Mouse (Mus musculus) gastrocnemius, adult 8-10 months (tissue): Measurements from ENCODE around the gene Ccdc85b. TPM values are rescaled to one million over a fixed set of nuclear protein-coding genes. Genes with fewer than 3 reads are reported as not detected.

Source experiments
- DNase-seq, 2 experiments: peaks; one replicate each; pipeline ENCODE4 v3.0.0; 2022; ENCODE audit warnings: low spot score in 2 of 2
- total RNA-seq, 4 experiments: library from RNA; stranded (reverse); gene quantifications; 2 replicates each; pipeline ENCODE4 v1.2.4; 2022

The Ccdc85b gene
- total RNA-seq, 4 experiments from 2014 or later = 5.5 to 8.1 (median 6.3) TPM

- DNase-seq = peak; percentile 95 to 96
These were observed 560 bp downstream of the Ccdc85b start for GRCm38 (mm10) chr19:5456922-5457745.

DNA sequence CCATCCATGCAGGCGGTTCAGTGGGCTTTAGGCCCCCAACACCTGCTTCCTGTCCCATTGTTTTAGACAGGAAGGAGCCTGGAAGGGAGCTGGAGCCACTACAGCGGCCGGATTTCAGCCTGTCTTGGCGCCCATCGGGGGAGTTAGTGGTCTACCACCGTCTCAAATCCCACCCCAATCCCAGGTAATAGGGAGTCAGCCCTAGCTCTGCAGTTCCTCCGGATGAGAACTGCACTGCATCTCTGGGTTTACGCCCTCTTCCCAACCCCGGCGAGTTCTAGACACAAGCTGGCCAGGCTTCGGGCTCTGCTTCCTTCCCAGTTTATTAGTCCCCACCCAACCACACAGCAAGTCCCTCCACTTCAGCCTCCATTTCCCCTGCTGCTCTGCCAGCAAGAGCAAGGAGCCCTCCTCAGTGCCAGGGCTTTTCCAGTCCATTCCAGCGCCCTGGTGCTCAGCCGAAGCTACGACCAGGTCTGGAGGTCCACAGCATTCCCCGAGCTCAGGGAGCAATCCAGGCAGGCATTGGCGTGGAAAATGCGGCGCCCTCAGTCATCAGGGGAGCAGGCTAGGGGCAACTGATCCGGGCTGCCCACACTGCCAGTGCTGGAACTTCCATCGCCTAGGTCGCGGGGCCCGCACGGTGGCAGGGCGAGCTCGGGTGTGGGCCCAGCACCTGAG is 1.3 kb downstream of the Ccdc85b start:
- DNase-seq = no peak

GRCm38 (mm10) chr19:5455568-5455967 is 2.1 kb downstream of the Ccdc85b start:
- DNase-seq = no peak

GRCm38 (mm10) chr19:5455037-5455436 is 2.7 kb downstream of the Ccdc85b start:
- DNase-seq = no peak

GRCm38 (mm10) chr19:5451766-5452165 is 5.9 kb downstream of the Ccdc85b start:
- no peak for DNase-seq

GRCm38 (mm10) chr19:5449673-5450072 is 8.0 kb downstream of the Ccdc85b start:
- no peak for DNase-seq

- no peak for DNase-seq
These were observed 9.1 kb downstream of the Ccdc85b start for GRCm38 (mm10) chr19:5448354-5449150.

DNA sequence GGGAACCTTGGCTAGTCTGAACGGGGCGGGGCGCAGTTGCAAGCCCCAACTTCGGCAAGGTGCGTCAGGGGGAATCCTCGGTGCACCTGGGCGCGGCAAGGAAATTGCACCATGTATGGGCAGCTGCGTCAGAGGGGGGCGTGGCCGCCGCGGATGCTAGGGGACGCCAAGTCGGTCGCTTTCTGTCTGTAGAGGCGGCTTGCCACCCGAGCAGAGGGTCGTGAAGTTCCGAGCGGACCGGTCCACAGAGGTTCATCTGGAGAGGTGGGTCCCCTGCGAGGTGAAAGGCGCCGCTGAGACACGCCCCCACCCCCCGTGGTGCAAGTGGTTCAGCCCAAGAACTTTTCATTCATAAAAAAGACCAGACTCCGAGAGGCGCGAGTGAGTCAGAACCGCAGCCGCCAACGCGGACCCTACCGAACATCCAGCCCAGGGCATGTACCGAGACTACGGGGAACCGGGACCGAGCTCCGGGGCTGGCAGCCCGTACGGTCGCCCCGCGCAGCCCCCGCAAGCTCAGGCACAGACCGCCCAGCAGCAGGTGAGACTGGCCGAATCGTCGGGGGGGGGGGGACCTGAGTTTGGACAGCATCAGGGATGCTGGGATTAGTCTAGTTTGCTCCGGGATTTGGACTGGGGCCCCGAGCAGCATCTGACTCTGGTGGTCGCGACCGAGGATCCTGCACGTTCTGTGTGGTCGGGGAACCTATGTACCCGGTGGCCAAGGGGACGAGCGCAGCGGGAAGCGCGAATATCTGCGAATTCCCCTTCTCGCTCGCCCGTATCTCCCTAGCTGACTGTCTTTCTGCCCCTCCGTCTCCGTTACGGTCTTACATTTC is 10.0 kb downstream of the Ccdc85b start, which contains the start of gene Fosl1:
Gene Fosl1 (plus strand): TSS at position 33 of the 839 bp plus-strand sequence.
- DNase-seq = peak in 1 of 2 experiments; percentile 46

DNA sequence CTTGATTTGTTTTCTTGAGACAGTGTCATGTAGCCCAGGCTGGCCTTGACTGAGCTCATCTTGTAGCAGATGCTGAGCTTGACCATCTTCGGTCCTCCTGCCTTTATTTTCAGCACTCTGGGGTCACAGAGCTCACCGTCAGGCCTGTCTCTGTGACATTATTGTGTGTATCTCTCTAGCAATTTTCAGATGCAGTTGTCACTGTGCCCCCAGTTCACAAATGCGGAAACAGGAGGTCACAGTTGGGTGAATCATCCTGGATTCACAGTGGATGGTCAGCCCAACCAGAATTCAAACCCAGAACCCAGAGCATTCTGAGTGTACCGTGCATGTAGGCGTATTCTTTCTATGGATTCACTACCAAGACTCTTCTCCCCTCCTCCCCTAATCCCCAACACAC is 11.9 kb downstream of the Ccdc85b start:
- no peak for DNase-seq

DNA sequence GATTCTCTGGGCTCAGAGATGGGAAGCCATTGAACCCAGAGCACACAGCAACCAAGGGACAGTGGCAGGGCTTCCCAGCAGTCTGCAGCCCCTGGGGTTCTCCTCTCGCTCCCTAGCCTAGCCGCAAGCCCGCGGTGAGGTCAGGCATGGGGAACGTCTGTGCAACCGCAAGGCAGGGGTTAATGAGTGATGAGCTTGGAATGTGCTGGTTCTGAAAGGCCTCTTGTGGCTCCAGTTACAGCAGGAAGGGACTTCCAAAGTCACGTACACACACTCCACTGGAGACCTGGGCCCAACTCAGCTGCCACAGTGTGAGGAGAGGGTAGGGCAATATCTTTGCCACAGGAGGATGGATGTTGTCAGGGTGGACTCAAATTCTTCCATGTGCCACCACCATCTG is 12.7 kb downstream of the Ccdc85b start:
- DNase-seq = no peak

- DNase-seq = no peak
These were observed 13.3 kb downstream of the Ccdc85b start for GRCm38 (mm10) chr19:5444371-5444908.

- DNase-seq = no peak
These were observed 23.7 kb downstream of the Ccdc85b start for GRCm38 (mm10) chr19:5433951-5434350.

- DNase-seq = no peak
These were observed 24.5 kb downstream of the Ccdc85b start for GRCm38 (mm10) chr19:5432992-5433852.

GRCm38 (mm10) chr19:5431911-5432464 is 25.7 kb downstream of the Ccdc85b start:
- DNase-seq = no peak

- DNase-seq = no peak
These were observed 27.3 kb downstream of the Ccdc85b start for GRCm38 (mm10) chr19:5430408-5430807.

DNA sequence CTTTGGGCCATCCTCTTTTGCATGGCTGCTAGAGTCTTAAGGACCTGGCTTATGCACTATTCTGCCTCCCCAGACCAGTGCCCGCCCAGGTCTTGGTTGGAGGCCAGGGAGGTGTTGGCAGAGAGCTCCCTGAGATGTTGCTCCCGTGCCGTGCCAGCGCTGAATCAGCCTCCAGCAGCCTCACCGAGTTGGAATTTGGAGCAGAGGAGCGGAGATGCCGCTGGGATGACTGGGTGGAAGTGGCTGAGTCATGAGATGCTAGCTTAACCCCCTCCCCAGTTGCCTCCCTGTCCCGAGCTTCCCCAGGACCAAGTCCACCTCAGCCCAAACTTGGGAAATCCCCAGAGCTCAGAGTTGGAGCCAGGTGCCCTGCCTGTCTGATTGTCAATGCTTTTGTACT is 27.9 kb downstream of the Ccdc85b start:
- peak; percentile 57 to 76 for DNase-seq

- no peak for DNase-seq
These were observed 28.5 kb downstream of the Ccdc85b start for GRCm38 (mm10) chr19:5429219-5429618.

DNA sequence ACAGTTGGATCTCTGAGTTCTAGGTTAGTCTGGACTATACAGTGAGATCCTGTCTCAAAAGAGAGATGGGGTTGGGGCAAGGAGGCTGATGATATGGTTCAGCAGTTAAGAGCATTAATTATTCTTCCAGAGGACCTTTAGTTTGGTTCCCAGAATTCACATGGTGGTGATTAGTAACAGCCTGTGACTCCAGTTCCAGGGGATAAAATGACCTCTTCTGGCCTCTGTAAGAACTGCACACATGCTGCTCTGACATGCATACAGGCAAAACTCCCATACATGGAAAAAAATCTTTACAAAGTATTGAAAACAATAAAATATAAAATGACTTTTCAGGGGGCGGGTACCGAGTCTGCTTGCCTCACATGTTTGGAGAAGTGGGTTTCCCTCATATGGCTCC is 29.6 kb downstream of the Ccdc85b start:
- no peak for DNase-seq

DNA sequence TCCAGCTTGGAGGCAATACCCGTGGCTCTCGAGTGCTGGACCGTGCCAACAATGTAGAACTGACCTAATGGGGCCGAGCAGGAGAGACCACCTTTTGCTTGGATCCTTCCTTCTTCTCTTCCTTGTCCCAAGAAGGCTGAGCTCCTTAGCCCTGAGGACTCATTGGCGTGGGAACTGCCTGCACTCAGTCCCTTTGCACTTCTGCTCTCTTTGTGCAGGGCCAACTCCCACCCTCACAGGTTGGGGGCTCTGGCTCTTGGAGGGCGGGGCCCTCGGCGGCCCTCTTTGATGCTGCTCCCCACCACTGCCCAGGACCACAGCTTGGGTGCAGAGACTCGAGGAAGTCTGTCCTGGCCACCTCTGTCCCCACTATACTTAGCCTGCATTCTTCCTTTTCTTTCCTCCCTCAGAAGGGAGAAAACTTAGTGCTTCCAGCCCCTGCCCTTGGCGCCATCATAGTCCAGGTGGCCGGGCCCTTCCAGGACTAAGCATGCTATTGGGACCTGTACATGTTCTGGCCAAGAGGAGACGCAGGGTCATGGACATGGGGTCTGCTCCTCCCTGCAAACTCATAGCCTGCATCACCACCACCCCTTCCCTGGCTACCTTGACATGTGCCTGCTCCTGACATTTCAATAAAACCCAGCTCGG is 30.9 kb downstream of the Ccdc85b start:
- no peak for DNase-seq
